Mouse (Mus musculus): ENCODE data around the gene Hnrnpab.

The Hnrnpab gene

DNA sequence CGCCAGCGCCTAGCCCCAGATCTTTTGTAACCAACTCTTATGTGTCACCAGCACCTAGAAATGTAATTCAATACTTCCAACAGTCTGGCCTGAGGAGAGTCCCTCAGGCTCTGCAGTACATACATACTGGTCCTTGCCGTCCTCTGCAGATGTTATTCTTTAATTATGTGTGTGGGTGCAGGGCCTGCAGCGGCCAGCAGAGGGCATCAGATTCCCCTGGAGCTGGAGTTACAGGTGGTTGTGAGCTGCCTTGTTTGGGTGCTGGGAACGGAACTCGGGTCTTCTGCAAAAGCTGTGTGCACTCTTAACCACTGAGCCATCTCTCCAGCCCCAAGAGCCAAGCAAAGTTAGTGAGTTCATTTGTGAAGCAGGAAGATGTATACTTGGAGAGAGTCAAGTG is 40.7 kb downstream of the Hnrnpab start:
- DNase-seq (ENCODE audit: extremely low spot score, low spot score): no peak

DNA sequence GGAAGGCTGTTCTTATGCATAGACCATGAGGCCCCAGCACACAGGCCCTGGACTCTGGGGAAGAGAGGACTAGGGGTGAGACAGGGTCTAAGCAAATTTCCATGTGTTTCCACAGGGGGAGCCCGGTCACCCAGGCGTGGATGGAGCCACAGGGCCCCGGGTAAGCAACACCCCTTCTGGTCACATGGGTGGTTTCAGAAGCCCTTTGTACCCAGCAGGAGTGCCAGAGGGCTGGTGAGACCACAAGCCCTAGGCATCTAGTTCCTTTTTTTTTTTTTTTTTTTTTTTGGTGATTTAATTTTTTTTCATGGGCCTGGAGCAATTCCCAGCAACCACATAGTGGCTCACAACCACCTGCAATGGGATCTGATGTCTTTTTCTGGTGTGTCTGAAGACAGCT is 41.6 kb downstream of the Hnrnpab start:
- no peak for DNase-seq (ENCODE audit: extremely low spot score, low spot score)

DNA sequence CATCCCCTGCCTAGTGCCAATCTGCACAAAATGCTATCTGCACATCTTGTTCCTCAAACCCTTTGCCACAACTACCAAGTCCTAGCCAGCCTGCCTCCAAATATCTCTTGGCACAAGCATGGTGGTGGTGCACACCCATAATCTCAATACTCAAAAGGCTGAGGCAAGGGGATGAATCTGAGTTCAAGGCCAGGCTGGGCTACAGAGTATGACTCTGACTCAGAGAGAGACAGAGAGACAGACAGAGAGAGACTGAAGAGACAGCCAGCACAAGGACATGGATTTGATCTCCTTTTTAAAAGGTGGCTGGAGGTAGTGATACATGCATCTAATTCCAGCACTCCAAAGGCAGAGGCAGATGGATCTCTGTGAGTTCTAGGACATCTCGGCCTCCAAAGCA is 43.4 kb downstream of the Hnrnpab start:
- DNase-seq (ENCODE audit: extremely low spot score, low spot score): no peak

DNA sequence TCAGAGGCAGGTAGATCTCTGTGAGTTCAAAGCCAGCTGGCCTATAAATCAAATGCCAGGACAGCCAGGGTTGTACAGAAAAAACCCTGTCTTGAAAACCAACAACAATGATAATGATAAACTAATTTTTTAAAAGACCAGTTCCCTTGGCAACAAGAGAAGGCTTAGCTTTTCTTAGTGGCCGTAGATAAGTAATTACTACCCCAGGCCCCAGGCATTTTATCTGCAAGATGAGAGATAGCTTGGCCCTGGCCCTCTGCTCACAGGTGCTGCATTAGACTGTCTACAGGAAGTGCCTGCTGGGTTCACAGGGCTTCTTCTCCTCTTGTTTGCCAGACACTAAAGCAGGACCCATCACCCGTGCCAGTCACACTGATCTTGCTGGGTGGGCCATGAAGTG is 51.6 kb downstream of the Hnrnpab start:
- DNase-seq (ENCODE audit: extremely low spot score, low spot score): no peak

DNA sequence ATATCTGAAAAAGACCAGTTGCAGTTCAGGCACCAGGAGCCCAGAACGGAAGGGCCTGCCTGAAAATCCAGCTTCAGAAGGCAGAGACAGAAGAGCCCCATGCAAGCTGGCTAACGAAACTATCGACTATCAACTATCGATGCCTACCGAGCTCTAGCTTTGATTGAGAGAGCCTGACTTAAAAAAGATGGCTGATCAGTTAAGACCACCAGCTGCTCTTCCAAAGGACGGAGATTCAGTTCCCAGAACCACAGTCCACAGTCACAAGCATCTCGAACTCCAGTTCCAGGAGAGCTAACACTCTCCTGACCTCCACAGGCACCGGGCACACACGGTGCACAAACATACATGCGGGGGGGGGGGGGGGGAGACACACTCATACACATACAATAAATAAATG is 52.1 kb downstream of the Hnrnpab start:
- no peak for DNase-seq (ENCODE audit: extremely low spot score, low spot score)

DNA sequence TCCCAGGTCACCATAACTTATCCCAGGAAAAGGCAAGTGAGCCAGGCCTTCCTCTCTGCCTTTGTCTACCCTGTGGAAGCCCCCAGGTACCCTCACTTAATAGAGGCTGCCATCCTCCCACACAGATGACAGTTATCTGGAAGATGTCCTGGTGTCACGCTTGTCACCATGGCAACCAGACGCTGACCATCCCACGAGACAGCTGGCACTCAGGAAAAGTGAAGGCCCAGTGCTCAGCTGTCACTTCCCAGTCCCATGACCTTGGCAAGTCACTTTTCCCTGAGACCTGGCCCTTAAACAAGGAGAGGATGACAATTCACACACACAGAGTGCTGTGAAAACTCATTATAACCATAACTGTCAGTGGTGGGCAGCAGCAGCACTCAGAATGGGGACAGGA is 54.6 kb downstream of the Hnrnpab start:
- no peak for DNase-seq (ENCODE audit: extremely low spot score, low spot score)

DNA sequence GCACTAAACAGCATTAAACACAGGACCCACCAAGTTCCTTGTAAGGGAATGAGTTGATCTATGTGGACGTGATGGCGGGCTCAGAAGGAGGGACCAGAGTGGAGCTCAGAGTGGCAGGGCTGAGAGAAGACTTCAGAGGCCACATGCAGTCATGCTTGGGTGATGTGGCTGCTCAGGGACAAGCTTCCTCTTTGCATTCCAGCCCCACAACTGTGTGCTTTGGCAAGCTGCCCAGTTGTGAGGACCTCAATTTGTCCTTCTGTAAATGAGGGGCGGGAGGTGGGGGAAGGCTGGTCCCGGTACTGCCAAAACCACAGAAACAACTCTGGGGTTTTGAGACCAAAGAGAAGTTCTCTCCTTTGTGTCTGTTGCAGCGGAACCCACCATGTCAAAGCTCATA is 55.4 kb downstream of the Hnrnpab start:
- DNase-seq (ENCODE audit: extremely low spot score, low spot score): no peak

All from neural tube, embryonic 10.5 days (tissue).